Mouse (Mus musculus): ENCODE results near the gene Cd47.

- TF ChIP-seq POLR2A (IDR thresholded peaks at IDR 0.05; ENCODE audit: control insufficient read depth, extremely low read depth, insufficient read depth, low read length, poor library complexity) (no peak), CTCF (IDR thresholded peaks at IDR 0.05; ENCODE audit: borderline replicate concordance, control insufficient read depth, extremely low read depth, insufficient read depth, low read length, poor library complexity) (no peak)
These were observed 146.7 kb downstream of the Cd47 start for GRCm38 (mm10) chr16:49947049-49947448.

All from thymus, adult 2 months (tissue).